Mouse (Mus musculus) lung, embryonic 14.5 days (tissue): ENCODE results near the gene Pgr15l. TPM values are rescaled to one million over a fixed set of nuclear protein-coding genes. Genes with fewer than 3 reads are reported as not detected.

Experiments
- ATAC-seq: fragments of 200-750 bp; cut with Nextera tagmentation; 2 replicates; pipeline ENCODE4 v1.8.0; 2017; ENCODE audit warnings: mild to moderate bottlenecking, moderate TSS enrichment, moderate library complexity; ENCODE audit not compliant: insufficient read depth
- DNase-seq: peaks from one replicate; pipeline ENCODE4 v3.0.0-alpha.2; 2015
- H3K27ac ChIP-seq: fragments of 300-500 bp; sonication (generic); 2 replicates; pipeline ENCODE4 v1.5.1; 2014; ENCODE audit warnings: low read depth, mild to moderate bottlenecking, moderate library complexity
- H3K27me3 ChIP-seq: fragments of 300-500 bp; sonication (generic); 2 replicates; pipeline ENCODE4 v1.6.1; 2014; ENCODE audit warnings: low read length, control low read depth; ENCODE audit not compliant: insufficient read depth
- H3K36me3 ChIP-seq: fragments of 300-500 bp; sonication (generic); 2 replicates; pipeline ENCODE4 v1.6.1; 2014; ENCODE audit warnings: control low read depth; ENCODE audit not compliant: insufficient read depth
- H3K4me1 ChIP-seq: fragments of 300-500 bp; sonication (generic); 2 replicates; pipeline ENCODE4 v1.6.1; 2014; ENCODE audit warnings: antibody characterized with exemption, control low read depth; ENCODE audit not compliant: insufficient read depth
- H3K4me2 ChIP-seq: fragments of 300-500 bp; sonication (generic); 2 replicates; pipeline ENCODE4 v1.6.1; 2014; ENCODE audit warnings: mild to moderate bottlenecking
- H3K4me3 ChIP-seq: fragments of 300-500 bp; sonication (generic); 2 replicates; pipeline ENCODE4 v1.5.1; 2014; ENCODE audit warnings: low read depth, low read length
- H3K9ac ChIP-seq: fragments of 300-500 bp; sonication (generic); 2 replicates; pipeline ENCODE4 v1.6.1; 2014
- H3K9me3 ChIP-seq: fragments of 300-500 bp; sonication (generic); 2 replicates; pipeline ENCODE4 v1.6.1; 2016; ENCODE audit warnings: low read depth, low read length, control low read depth
- CTCF ChIP-seq: IDR thresholded peaks from 2 replicates; pipeline ENCODE4 v1.5.1; 2016; ENCODE audit warnings: antibody characterized with exemption, low read depth
- WGBS: fragments of 180-500 bp; shearing (Covaris S2); extraction: QIAGEN DNeasy Blood & Tissue Kit; methylation state at CpG from one replicate; pipeline ENCODE4 v1.1.7; 2014; 5-methylcytosine and 5-hydroxymethylcytosine counted together
- polyA plus RNA-seq: library from polyadenylated mRNA; unstranded; fragments of >200 nt; fragmentation: Nextera tagmentation; extraction: Ambion mirVana; gene quantifications from 2 replicates; pipeline ENCODE4 v1.2.1, GENCODE M21; 2014

The Pgr15l gene
- polyA plus RNA-seq, result not detected in 2 replicates

DNA sequence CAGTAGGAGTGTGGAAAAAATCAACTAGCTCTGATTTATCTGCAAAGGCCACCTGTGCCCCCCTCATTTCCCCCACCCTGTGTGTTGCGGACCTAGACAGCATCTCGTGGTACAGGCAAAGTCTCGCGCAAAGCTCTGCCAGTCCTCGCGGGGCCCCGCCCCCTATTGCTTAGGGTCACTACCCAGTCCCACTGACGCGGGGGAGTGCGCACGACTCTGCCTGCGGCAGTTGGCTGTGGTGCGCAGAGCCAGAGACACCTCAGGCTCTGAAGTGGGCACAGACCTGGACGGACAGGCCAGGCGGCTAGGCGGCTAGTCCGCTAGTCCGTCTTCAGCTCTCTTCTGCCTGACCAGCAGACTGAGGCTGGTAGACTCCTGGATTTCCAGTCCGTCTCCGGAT is at the start of gene Pgr15l:
Pgr15l (plus strand) TSS at position 228 of the 400 bp plus-strand sequence.
- Histone ChIP-seq H3K27me3 (peaks cover 9% of the 10 kb centered on the region; the same call in 1 of the 2 replicates), H3K27ac (no peak within 1 kb of the TSS), H3K4me2 (no peak within 1 kb of the TSS), H3K36me3 (no peaks in the 10 kb centered on the region), H3K4me1 (no peaks in the 10 kb centered on the region), H3K9ac (no peak within 1 kb of the TSS), H3K4me3 (no peak within 1 kb of the TSS), H3K9me3 (no peaks in the 10 kb centered on the region)
- DNase-seq, result no peak
- 8% methylated on average over 20 of the region's 20 CpGs for WGBS
- TF ChIP-seq CTCF, result no peak
- ATAC-seq, result no peak

DNA sequence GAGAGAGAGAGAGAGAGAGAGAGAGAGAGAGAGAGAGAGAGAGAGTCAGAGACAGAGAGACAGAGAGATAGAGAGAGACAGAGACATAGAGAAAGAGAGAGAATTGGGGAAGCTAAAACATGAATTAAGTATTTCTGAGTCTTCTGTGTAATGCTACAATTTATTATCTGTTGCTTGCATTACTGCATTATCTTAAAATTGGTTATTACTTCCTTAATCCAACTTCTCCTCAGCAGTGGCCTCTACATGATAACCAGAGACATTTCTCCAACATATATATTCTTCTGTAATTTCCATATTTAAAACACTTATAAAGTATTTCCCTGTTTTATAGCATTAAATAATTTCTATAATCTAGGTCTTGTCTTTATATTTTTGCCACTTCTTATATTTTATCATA is 44.9 kb upstream of the Pgr15l start:
- TF ChIP-seq CTCF, result no peak
- Histone ChIP-seq H3K27me3 (no peaks in the 10 kb centered on the region), H3K4me2 (no peak overlapping the region), H3K4me3 (no peak overlapping the region), H3K9me3 (no peaks in the 10 kb centered on the region), H3K9ac (no peak overlapping the region), H3K4me1 (no peaks in the 10 kb centered on the region), H3K36me3 (no peaks in the 10 kb centered on the region), H3K27ac (no peak overlapping the region)
- ATAC-seq, result no peak
- DNase-seq, result no peak

DNA sequence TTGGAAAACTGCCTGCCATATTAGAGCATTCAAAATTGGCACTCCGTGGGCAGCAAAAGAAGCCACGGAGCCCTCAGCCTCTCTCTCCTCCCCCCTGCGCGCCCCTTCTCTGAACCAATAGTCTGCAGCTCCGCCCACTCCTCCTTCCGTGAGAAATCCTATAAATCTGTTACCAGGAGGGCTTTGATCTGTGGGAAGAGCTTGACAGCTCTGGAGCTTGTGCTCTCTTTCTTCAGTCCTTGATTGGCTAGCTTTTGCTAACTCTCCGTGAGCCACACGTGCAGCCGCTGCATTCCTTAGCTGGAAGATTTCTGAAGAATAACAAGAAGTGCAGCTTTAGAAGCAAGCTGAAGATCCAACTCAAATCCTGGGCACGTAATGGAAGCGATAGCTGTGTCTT is 2.6 kb upstream of the Pgr15l start:
- WGBS, result 15% methylated on average over 11 of the region's 11 CpGs
- H3K27ac ChIP-seq, result no peak overlapping the region
- H3K4me2 ChIP-seq, result no peak overlapping the region
- no peak overlapping the region for H3K9ac ChIP-seq
- ATAC-seq, result peak; percentile 47; the same call in 1 of the 2 replicates
- H3K27me3 ChIP-seq, result peaks cover 9% of the 10 kb centered on the region; the same call in 1 of the 2 replicates
- no peak overlapping the region for H3K4me3 ChIP-seq
- H3K9me3 ChIP-seq, result no peaks in the 10 kb centered on the region
- peak; percentile 40 for DNase-seq
- no peaks in the 10 kb centered on the region for H3K36me3 ChIP-seq
- no peak for TF ChIP-seq CTCF
- H3K4me1 ChIP-seq, result no peaks in the 10 kb centered on the region
